Mouse (Mus musculus) retina, adult 2 months (tissue): ENCODE results near the gene Fam171a2.
"Not testable (repeated sequence)": the region's sequence is repeated elsewhere in the genome, so short reads cannot be mapped to it uniquely, and the experiment has no call there.

Experiments used
- DNase-seq: peaks from one replicate; pipeline ENCODE4 v3.0.0-alpha.2; 2012; ENCODE audit warnings: low read depth, low spot score

The Fam171a2 gene

GRCm38 (mm10) chr11:102394421-102395124, 52.9 kb downstream of the Fam171a2 start:
- no peak for DNase-seq

GRCm38 (mm10) chr11:102393719-102394420, 53.6 kb downstream of the Fam171a2 start:
- DNase-seq = no peak

- DNase-seq = peak; percentile 82
Measured at GRCm38 (mm10) chr11:102393238-102393634, 54.2 kb downstream of the Fam171a2 start, which contains the start of gene Rundc3a. TSS of gene Rundc3a (plus strand) at chr11:102393403.

- no peak for DNase-seq
Measured at GRCm38 (mm10) chr11:102392441-102393237, 54.8 kb downstream of the Fam171a2 start.

GRCm38 (mm10) chr11:102389436-102389835, 58.0 kb downstream of the Fam171a2 start:
- DNase-seq = not testable (repeated sequence)
